Mouse (Mus musculus): ENCODE measurements around the gene Cbfb. TPM values are rescaled to one million over a fixed set of nuclear protein-coding genes. Genes with fewer than 3 reads are reported as not detected.

Gene Cbfb
- polyA plus RNA-seq, 1 experiment from 2014 or later = 52.5 TPM

DNA sequence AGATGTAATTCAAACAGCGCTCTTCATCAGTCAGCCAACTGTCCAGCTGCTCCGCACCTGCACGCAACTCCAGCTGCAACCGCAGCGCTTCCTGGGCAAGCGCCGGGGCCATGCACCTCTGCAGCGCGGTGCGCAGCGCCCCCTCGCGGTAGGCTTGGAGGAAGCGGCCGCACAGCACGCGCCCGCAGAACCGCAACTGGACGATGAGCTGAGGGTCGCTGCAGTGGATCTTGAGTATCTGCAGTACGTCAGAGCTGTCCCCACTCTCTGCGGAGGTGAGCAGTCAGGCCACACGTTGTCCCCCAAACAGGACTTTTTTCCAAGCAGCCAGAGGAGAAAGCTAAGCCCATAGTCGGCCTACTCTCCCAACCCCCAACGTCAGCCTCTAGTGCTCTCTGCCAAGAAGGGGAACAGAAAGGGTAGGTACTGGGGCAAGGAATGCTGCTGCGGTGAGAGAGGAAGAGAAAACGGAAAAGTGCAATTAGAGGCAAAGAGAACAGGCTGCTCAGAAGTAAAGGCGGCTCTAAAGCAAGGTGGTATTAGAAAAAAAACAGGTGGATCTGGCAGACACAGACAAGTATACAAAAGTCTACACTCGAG lies 89.3 kb downstream of the Cbfb start:
- Histone ChIP-seq H3K4me1 (replicated peaks; ENCODE audit: control insufficient read depth, insufficient read depth, low read length) (peaks cover 20% of the 10 kb centered on the region), H3K4me3 (ENCODE audit: low read depth, low read length) (peak overlapping the region; percentile 35), H3K27ac (ENCODE audit: low read depth) (no peak overlapping the region), H3K9ac (ENCODE audit: low read length) (0 out of 2 replicates have a peak overlapping the region, but pooled peaks have one; percentile 20), H3K27me3 (replicated peaks; ENCODE audit: control insufficient read depth, insufficient read depth, low read length) (peaks cover 52% of the 10 kb centered on the region), H3K4me2 (ENCODE audit: low read length) (peak overlapping the region; percentile 66), H3K9me3 (ENCODE audit: control insufficient read depth, low read length) (no peaks in the 10 kb centered on the region), H3K36me3 (ENCODE audit: control insufficient read depth, insufficient read depth, low read length) (no peaks in the 10 kb centered on the region)
- ATAC-seq (replicated peaks; ENCODE audit: low FRiP score, low TSS enrichment, low read depth) = peak; percentile 42; the same call in 1 of the 2 replicates
- peak; percentile 93 for DNase-seq (ENCODE audit: low spot score)
- 4% methylated on average over 30 of the region's 30 CpGs for WGBS

DNA sequence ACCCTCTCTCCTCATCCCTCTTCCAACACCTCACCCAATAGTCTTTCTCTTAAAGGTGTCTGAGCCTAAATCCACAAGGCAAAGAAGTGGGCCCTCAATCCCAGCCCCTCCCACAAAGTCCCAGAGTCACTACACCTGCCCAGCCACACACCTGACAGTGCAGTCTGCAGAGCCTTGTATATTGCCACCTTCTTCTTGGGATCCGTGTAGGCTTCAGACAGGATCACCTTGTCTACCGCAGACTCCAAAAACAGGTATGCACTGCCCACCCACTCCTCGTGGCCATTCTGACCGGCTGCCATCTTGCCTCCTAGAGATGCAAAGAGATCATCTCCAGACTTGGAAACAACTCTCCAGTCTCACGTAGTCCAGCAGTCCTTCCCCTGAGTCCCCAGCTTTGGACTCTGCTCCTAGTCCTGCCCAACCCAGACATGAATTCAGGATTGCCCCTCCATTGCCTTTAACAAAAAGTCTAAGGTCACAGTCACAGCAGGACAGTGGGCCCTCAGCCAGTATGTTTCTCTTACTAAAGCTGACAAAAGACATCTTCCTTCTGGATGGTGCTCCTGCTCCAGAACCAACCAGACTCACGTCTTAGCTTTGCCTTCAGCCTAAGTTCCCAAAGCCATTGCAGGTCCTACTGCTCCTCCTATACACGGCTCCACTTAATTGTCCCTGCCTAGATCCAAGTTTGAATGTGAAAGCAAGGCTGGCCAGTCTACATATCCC lies 90.1 kb downstream of the Cbfb start:
- DNase-seq (ENCODE audit: low spot score) (no peak), ATAC-seq (replicated peaks; ENCODE audit: low FRiP score, low TSS enrichment, low read depth) (no peak)
- H3K27ac ChIP-seq (ENCODE audit: low read depth) = no peak overlapping the region
- peaks cover 54% of the 10 kb centered on the region for H3K27me3 ChIP-seq (replicated peaks; ENCODE audit: control insufficient read depth, insufficient read depth, low read length)
- H3K4me2 ChIP-seq (ENCODE audit: low read length) = no peak overlapping the region
- 78% methylated on average over 7 of the region's 7 CpGs for WGBS
- H3K4me1 ChIP-seq (replicated peaks; ENCODE audit: control insufficient read depth, insufficient read depth, low read length) = peaks cover 20% of the 10 kb centered on the region
- H3K9me3 ChIP-seq (ENCODE audit: control insufficient read depth, low read length) = no peaks in the 10 kb centered on the region
- no peak overlapping the region for H3K4me3 ChIP-seq (ENCODE audit: low read depth, low read length)
- H3K36me3 ChIP-seq (ENCODE audit: control insufficient read depth, insufficient read depth, low read length) = no peaks in the 10 kb centered on the region
- H3K9ac ChIP-seq (ENCODE audit: low read length) = no peak overlapping the region

DNA sequence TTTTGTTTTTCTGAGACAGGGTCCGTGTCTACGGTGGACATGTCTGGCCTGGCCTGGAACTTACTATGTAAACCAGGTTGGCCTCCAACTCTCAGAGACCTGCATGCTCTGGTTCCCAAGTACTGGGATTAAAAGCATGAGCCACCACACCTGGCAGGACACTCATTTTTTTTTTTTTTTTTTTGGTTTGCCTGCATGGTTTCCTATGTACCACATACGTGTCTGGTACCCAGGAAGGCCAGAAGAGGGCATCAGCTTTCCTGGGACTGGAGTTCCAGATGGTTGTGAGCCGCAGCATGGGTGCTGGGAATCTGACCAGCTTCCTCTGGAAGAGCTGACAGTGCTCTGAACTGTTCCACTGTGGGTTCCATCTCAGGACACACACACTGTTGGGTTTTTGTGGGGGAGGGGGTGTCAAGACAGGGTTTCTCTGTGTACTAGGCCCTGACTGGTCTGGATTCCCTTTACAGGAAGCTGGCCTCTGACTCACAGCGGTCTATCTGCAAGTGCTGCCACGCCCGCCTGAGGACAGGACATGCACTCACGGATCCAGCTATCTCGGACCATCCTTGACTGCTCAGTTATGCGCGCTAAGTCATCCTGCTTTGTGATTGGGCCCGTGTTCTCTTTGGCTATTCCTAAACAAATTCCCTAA lies 91.0 kb downstream of the Cbfb start:
- Histone ChIP-seq H3K4me3 (ENCODE audit: low read depth, low read length) (no peak overlapping the region), H3K4me1 (replicated peaks; ENCODE audit: control insufficient read depth, insufficient read depth, low read length) (peaks cover 20% of the 10 kb centered on the region), H3K27ac (ENCODE audit: low read depth) (no peak overlapping the region), H3K4me2 (ENCODE audit: low read length) (no peak overlapping the region), H3K9ac (ENCODE audit: low read length) (no peak overlapping the region), H3K27me3 (replicated peaks; ENCODE audit: control insufficient read depth, insufficient read depth, low read length) (peaks cover 58% of the 10 kb centered on the region), H3K9me3 (ENCODE audit: control insufficient read depth, low read length) (no peaks in the 10 kb centered on the region), H3K36me3 (ENCODE audit: control insufficient read depth, insufficient read depth, low read length) (no peaks in the 10 kb centered on the region)
- DNase-seq (ENCODE audit: low spot score) (no peak), ATAC-seq (replicated peaks; ENCODE audit: low FRiP score, low TSS enrichment, low read depth) (no peak)
- WGBS = 83% methylated on average over 12 of the region's 12 CpGs

DNA sequence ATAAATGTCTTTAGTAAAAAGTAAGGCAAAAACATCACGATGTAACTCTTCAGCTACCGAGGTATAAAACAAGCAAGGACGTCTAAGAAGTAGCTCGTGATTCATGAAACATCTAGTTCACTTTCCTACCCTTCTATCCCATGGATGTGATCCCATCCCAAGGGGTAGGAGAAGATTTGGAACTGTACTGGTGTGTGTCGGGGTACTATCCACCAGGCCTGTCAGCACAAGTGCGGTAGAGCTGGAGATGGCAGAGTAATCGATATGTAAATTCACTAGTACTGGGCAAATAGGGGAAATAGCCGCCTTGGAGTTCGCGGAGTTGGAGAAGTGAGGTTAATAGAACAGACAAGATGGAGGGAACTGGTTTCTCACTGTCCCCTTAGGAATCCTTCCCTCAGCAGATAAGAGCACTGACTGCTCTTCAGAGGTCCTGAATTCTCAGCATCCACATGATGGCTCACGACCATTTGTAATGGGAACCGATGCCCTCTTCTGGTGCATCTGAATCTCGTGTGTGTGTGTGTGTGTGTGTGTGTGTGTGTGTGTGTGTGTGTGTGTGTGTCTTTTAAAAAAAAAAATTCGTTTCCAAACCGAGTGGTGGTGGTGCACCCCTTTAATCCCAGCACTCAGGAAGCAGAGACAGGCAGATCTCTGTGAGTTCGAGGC lies 92.9 kb downstream of the Cbfb start:
- 46% methylated on average over 16 of the region's 16 CpGs for WGBS
- Histone ChIP-seq H3K4me1 (replicated peaks; ENCODE audit: control insufficient read depth, insufficient read depth, low read length) (peaks cover 20% of the 10 kb centered on the region), H3K27me3 (replicated peaks; ENCODE audit: control insufficient read depth, insufficient read depth, low read length) (peaks cover 69% of the 10 kb centered on the region), H3K9me3 (ENCODE audit: control insufficient read depth, low read length) (no peaks in the 10 kb centered on the region), H3K9ac (ENCODE audit: low read length) (no peak overlapping the region), H3K36me3 (ENCODE audit: control insufficient read depth, insufficient read depth, low read length) (no peaks in the 10 kb centered on the region), H3K4me2 (ENCODE audit: low read length) (peak overlapping the region; percentile 79), H3K4me3 (ENCODE audit: low read depth, low read length) (0 out of 2 replicates have a peak overlapping the region, but pooled peaks have one; percentile 71), H3K27ac (ENCODE audit: low read depth) (no peak overlapping the region)
- DNase-seq (ENCODE audit: low spot score) (no peak), ATAC-seq (replicated peaks; ENCODE audit: low FRiP score, low TSS enrichment, low read depth) (no peak)

DNA sequence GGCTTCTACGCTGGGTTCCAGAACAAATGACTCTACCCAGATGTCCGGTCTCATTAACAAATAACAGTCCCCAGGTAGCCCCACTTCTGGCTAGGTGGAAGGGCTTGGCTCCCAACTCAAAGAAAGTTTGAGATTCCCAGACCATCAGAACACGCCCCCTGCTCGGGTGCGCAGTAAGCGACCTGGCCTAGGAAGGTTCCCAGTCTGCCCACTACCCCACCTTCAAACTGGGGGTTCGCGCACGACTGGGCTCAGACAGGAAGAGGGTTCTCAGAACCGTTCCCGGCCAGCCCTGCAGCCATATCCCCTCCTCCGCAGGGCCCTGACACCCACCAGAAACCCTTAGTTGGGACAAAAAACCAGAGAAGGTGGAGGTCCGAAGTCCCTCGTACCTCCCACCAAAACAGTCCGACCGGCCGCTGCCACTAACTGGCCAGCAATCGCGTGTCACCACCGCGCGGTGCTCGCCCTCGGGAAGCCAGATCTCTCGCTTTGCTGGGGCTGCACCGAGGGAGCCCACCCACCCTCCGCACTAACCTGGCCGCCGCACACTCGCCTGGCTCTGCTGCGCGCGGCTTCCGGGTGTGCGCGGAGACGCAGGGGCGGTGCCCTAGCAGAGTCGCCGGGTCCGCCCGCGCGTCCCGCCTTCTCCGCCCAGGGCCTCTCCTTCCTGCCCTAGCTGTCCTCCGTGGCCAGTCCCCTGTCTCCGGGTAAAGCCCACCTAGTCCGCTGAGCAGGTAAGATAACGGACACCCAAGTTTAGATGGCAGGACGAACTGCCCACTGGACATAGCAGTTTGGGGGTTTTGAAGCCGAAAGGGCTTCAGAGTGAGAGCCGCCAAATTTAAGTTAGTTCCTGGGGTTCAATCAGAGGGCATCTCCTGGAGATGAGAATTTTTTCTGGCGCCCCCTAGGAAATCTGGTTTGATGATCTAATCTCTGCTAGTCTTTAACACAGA lies 93.8 kb downstream of the Cbfb start, which contains the start of the genes Tradd and Fbxl8:
Tradd (minus strand) TSS at position 586 of the 959 bp plus-strand sequence.
Fbxl8 (plus strand) TSS at position 625 of the 959 bp plus-strand sequence.
- peak; percentile 69 for ATAC-seq (replicated peaks; ENCODE audit: low FRiP score, low TSS enrichment, low read depth)
- Histone ChIP-seq H3K27me3 (replicated peaks; ENCODE audit: control insufficient read depth, insufficient read depth, low read length) (peaks cover 69% of the 10 kb centered on the region), H3K36me3 (ENCODE audit: control insufficient read depth, insufficient read depth, low read length) (no peaks in the 10 kb centered on the region), H3K9ac (ENCODE audit: low read length) (peak within 1 kb of the TSS; percentile 51), H3K9me3 (ENCODE audit: control insufficient read depth, low read length) (no peaks in the 10 kb centered on the region), H3K4me2 (ENCODE audit: low read length) (peak within 1 kb of the TSS; percentile 79), H3K4me1 (replicated peaks; ENCODE audit: control insufficient read depth, insufficient read depth, low read length) (peaks cover 23% of the 10 kb centered on the region), H3K27ac (ENCODE audit: low read depth) (no peak within 1 kb of the TSS), H3K4me3 (ENCODE audit: low read depth, low read length) (peak within 1 kb of the TSS; percentile 71)
- under 1% methylated on average over 54 of the region's 54 CpGs for WGBS
- DNase-seq (ENCODE audit: low spot score) = peak; percentile 83

DNA sequence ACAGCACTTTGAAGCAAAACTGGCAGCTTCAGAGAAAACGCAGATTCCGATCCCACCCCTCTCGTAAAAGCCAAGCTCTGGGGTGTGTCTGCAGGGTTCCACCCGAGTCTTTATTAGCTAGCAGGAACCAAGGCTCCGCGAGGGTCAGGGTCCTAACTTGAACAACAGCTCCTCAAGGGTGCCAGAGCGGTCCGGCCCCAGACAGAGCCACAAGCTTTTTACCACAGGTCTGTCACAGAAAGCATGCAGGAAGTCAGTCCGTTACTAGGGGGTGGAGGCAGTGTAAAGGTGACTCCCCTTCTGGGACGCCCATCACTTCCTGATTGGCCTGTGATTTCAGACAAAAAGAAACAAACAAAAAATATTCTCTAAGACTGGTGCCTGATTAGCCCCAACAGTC lies 94.7 kb downstream of the Cbfb start:
- Histone ChIP-seq H3K36me3 (ENCODE audit: control insufficient read depth, insufficient read depth, low read length) (no peaks in the 10 kb centered on the region), H3K4me3 (ENCODE audit: low read depth, low read length) (peak overlapping the region; percentile 71), H3K4me1 (replicated peaks; ENCODE audit: control insufficient read depth, insufficient read depth, low read length) (peaks cover 23% of the 10 kb centered on the region), H3K9ac (ENCODE audit: low read length) (peak overlapping the region; percentile 51; the same call in 1 of the 2 replicates), H3K9me3 (ENCODE audit: control insufficient read depth, low read length) (no peaks in the 10 kb centered on the region), H3K27me3 (replicated peaks; ENCODE audit: control insufficient read depth, insufficient read depth, low read length) (peaks cover 69% of the 10 kb centered on the region), H3K4me2 (ENCODE audit: low read length) (peak overlapping the region; percentile 79), H3K27ac (ENCODE audit: low read depth) (no peak overlapping the region)
- ATAC-seq (replicated peaks; ENCODE audit: low FRiP score, low TSS enrichment, low read depth) (no peak), DNase-seq (ENCODE audit: low spot score) (no peak)
- WGBS = 9% methylated on average over 10 of the region's 10 CpGs

DNA sequence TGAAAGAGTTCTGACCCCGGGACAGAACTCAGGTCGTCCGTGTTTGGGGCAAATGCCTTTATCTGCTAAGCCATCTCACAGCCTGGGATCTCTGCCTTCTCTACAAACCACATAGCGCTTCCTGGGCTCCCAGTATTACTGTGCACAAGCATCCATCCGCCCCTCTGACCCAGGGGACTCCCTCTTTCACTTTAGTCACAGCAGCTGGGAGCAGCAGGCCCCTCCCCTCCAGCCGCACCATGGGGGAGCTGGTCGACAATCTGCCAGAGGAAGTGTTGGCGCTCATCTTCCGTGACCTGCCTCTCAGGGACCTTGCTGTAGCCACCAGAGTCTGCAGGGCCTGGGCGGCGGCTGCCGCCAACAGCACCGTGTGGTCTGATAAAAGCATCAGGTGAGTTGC lies 96.3 kb downstream of the Cbfb start:
- H3K4me3 ChIP-seq (ENCODE audit: low read depth, low read length) = no peak overlapping the region
- H3K27me3 ChIP-seq (replicated peaks; ENCODE audit: control insufficient read depth, insufficient read depth, low read length) = peaks cover 74% of the 10 kb centered on the region
- H3K4me1 ChIP-seq (replicated peaks; ENCODE audit: control insufficient read depth, insufficient read depth, low read length) = peaks cover 30% of the 10 kb centered on the region
- H3K36me3 ChIP-seq (ENCODE audit: control insufficient read depth, insufficient read depth, low read length) = no peaks in the 10 kb centered on the region
- H3K4me2 ChIP-seq (ENCODE audit: low read length) = no peak overlapping the region
- H3K27ac ChIP-seq (ENCODE audit: low read depth) = no peak overlapping the region
- H3K9ac ChIP-seq (ENCODE audit: low read length) = no peak overlapping the region
- peak; percentile 50 for DNase-seq (ENCODE audit: low spot score)
- no peaks in the 10 kb centered on the region for H3K9me3 ChIP-seq (ENCODE audit: control insufficient read depth, low read length)
- WGBS = 24% methylated on average over 13 of the region's 13 CpGs
- no peak for ATAC-seq (replicated peaks; ENCODE audit: low FRiP score, low TSS enrichment, low read depth)

Data from intestine, embryonic 14.5 days (tissue).